In the genomic region with DNA sequence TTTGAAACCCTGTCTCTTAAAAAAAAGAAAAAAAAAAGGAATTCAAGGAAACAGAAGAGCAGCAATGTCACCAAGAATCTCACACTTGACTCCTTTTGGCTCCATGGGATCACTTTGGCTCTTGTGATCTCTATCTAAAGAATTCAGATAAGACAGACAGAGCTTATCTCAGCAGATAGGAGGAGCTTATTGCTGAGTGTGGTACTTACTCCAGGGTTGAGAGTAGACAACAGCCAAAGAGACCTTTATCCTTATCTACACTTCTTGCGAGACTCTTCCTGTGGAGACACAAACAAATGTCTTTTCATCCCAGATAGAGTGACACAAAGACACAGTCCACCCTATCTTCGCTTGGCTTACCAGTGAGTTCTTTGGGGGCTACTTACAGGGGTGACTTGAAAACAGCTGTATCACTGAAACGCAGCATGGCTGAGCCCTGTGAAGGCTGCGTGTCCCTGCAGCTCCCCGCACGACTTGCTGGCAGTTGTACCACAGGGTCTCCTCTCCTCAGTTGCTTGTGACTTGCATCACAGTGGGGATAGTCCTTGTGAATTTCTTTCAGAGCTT, we compare ENCODE assay signal across 15 mouse cellular contexts.
"Had no signal": no experiment of that assay in that cellular context is flagged by ENCODE, and none has a peak within 500 bp of the region (broad histone marks: within the 10 kb centered on the region; RNA-seq: fewer than 3 reads in every experiment).

No protein-coding gene starts in this region.

- H3K27ac ChIP-seq: kidney, postnatal 0 days; layer of hippocampus, adult 2 months; limb, embryonic 10.5 days; limb, embryonic 13.5 days; midbrain, embryonic 13.5 days; stomach, postnatal 0 days had no signal

- H3K4me3 ChIP-seq: layer of hippocampus, adult 2 months; limb, embryonic 10.5 days; limb, embryonic 13.5 days; midbrain, embryonic 13.5 days had no signal

- H3K9ac ChIP-seq: limb, embryonic 13.5 days; lung, embryonic 14.5 days; midbrain, embryonic 13.5 days had no signal

- H3K4me2 ChIP-seq: limb, embryonic 13.5 days; lung, embryonic 14.5 days; midbrain, embryonic 13.5 days had no signal

- DNase-seq: kidney, adult 2 months; kidney, postnatal 25 days; layer of hippocampus, adult 9-11 months; lung, embryonic 14.5 days; lung, postnatal 36 days; thymus, adult 2 months; thymus, postnatal 25 days had no signal

- H3K36me3 ChIP-seq: limb, embryonic 10.5 days; limb, embryonic 13.5 days; midbrain, embryonic 13.5 days had no signal

- H3K27me3 ChIP-seq: limb, embryonic 13.5 days; midbrain, embryonic 13.5 days had no signal

- H3K4me1 ChIP-seq: limb, embryonic 10.5 days; limb, embryonic 13.5 days; midbrain, embryonic 13.5 days had no signal

- ATAC-seq: intestine, postnatal 0 days; lung, postnatal 0 days; midbrain, embryonic 13.5 days had no signal

- H3K9me3 ChIP-seq: limb, embryonic 10.5 days; limb, embryonic 13.5 days; midbrain, embryonic 13.5 days had no signal
